Mouse (Mus musculus): ENCODE data around the gene Tm9sf3.

The Tm9sf3 gene

DNA sequence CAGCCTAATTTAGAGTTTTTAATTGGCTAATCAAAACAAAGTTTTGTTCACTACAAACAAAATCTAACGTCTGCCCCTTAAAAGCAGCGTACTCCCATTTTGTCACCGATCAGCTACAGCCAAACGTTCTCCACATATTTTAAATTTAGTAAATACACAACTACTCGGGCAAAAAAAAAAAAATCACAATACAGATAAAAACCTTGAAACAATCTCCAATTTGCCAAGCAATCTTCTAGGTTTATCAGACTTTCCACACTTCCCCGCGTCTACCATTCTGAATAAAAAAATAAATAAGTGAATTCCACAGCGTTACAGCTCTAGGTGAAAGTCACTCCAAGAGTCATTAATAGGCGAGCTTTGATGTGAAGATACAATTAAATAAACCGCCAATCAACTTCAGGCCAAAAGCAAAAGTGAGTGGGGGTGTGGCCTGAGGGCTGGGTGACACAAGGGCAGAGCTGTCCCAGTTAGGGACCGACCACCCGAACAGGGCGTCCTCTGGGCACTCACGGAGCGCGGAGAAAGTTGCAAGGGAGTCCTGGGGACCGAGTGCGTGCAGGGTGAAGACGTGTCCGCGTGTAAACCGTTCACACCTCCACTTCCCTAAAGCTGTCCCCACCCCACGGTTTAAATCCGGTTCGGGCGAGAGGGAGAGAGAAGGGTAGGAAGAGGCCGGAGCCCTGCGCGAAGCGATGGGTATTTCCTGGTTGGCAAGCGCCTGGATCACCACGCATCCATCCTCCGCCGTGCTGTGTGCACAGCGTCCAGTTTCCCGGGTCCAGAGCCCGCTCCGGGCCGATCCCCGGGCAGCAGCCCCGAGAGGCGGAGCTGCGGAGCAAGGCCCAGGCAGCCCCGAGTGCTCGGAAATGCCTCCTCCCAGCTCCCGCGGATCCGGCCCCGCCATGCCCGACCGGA lies 826 bp downstream of the Tm9sf3 start:
- peak; percentile 70 for DNase-seq (ENCODE audit: low read depth, low spot score)

DNA sequence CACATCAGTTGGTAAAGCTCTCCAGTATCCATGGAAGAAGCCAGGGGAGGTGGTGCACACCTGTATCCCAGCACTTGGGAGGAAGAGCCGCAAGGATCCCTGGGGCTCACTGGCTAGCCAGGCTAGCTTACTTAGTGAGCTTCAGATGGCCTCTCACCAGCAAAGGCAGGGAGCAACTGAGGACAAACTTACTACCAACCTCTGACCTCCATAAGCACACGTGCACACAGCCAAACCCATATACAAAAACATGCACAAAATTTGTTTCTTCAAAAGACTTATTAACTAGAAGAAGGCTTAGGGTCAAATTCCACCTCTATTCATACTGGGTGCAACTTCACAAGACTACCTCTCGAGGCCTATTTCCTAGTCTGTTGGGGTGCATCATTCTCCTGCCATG lies 3.1 kb downstream of the Tm9sf3 start:
- DNase-seq (ENCODE audit: low read depth, low spot score) = no peak

- DNase-seq (ENCODE audit: low read depth, low spot score) = no peak
Measured at GRCm38 (mm10) chr19:41259256-41259655, 4.5 kb downstream of the Tm9sf3 start.

DNA sequence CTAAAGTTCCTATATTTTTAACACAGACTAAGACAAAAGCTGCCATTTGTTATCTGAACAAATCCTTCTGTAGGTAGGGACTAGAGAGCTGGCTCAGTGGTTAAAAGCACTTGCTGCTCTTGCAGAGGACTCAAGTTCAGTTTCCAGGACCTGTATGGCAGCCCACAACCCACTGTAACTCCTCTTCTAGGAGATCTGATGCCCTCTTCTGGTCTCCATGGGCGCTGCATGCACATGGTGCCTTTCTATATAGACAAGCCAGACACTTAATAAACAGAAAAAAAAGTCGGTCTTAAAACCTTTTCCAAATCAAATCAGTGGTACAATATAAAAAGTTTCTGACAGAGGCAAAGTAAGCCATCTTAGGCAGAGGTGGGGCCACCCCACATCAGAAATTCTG lies 5.1 kb downstream of the Tm9sf3 start:
- DNase-seq (ENCODE audit: low read depth, low spot score) = peak; percentile 76

DNA sequence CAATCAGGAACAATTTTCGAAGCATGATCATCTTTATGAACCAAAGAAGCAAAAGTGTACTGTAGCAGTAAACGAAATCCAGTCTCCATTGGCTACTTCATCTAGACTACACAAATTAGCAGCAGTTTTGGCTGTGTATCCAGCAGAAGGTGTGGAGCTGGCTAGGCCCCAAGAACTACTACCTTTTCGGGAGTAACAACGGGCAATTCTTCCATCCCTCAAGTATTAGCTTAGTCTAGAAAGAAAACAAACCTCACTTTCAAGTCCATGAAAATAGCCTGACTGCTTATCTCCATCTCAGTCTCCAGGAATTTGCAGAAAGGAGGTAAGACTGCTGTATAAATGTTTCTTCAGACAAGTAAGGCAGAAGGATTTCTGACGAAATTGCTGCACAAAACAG lies 9.2 kb downstream of the Tm9sf3 start:
- DNase-seq (ENCODE audit: low read depth, low spot score) = no peak

GRCm38 (mm10) chr19:41248968-41249367 lies 14.8 kb downstream of the Tm9sf3 start:
- DNase-seq (ENCODE audit: low read depth, low spot score) = peak; percentile 33

DNA sequence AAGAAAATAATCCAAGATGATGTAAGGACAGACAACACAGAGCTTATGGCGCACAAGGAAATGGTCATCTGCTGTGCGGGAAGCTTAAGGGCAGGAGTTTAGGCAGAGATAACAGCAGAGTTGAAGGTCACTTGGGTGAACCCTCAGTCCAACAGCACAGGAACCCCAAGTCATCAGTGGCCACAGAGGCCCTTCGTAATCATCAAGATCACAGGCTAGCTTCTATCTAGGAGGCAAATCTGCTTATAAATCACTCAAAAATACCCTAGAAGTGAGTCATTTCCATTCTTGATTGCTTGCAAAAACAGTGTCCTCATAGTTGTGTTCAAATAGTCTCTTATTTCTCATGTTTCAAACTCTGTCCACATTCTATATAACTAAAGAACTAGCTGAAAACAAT lies 15.5 kb downstream of the Tm9sf3 start:
- no peak for DNase-seq (ENCODE audit: low read depth, low spot score)

- DNase-seq (ENCODE audit: low read depth, low spot score) = no peak
Measured at GRCm38 (mm10) chr19:41246271-41246670, 17.5 kb downstream of the Tm9sf3 start.

- peak; percentile 45 for DNase-seq (ENCODE audit: low read depth, low spot score)
Measured at GRCm38 (mm10) chr19:41244581-41244980, 19.2 kb downstream of the Tm9sf3 start.

- no peak for DNase-seq (ENCODE audit: low read depth, low spot score)
Measured at GRCm38 (mm10) chr19:41241997-41242396, 21.8 kb downstream of the Tm9sf3 start.

GRCm38 (mm10) chr19:41233698-41234097 lies 30.1 kb downstream of the Tm9sf3 start:
- no peak for DNase-seq (ENCODE audit: low read depth, low spot score)

GRCm38 (mm10) chr19:41208326-41208725 lies 55.5 kb downstream of the Tm9sf3 start:
- no peak for DNase-seq (ENCODE audit: low read depth, low spot score)

DNA sequence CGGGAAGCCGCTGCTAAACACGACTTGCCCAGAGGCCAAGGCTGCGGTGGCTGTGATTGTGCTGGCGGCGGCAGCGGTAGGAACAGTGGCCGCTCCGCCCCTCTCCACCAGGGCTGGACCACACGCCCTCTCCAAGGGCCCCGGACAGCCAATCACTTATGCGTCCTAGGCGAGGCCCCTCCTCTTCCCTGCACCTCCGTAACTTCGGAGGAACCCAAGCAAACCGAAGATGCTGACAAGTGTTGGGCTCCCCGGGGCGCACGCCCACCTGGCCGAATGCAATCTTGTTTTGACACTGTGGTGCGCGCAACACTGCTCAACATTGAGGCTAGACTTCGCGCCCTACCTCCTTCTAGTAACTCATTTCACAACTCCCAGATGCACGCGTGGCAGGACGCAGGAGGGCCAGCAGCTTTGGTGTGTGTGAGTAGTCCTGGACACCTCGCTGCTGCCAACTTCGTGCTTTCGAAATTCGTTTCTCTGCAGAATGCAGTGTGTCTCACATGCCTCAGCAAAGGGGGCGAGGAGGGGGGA lies 56.9 kb downstream of the Tm9sf3 start, which contains the start of gene Tll2:
TSS of gene Tll2 (minus strand) at position 25 of the 534 bp plus-strand sequence.
- DNase-seq (ENCODE audit: low read depth, low spot score) = peak; percentile 81

DNA sequence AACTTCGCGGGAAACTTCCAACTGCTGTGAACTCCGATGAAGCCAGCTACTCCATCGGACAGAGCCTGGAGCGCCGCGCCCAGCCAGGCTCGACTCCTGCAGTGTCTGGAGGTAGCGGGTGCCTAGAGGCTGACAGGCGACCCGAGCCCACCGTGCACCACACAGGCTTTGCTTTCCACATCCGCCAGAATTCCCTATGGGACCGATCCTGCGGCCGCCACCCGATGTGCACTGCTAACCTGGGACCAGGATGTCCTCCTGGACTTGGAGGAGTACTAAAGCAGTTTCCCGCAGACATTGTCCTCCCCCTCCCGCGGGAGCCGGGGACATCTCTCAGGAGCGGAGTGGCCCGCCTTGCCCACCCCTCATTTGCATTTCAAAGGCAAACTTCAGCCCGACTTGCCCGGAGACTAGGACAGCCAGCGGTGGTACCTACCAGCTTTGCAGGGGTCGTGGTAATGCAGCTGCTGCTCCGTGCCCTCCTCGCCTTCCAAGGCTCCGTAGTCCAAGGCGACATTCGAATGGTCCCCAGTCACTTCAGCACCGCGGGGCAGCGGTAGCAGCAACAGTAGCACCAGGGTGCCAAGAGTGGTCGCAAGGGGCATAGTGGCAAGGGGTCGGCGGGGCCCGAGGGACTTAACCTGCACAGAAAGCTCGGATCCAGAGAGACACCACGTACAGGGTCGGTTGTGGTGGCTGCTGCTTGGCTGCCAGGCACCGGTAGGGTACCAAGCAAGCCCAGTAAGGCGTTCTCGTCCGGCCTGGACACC lies 57.6 kb downstream of the Tm9sf3 start:
- no peak for DNase-seq (ENCODE audit: low read depth, low spot score)

DNA sequence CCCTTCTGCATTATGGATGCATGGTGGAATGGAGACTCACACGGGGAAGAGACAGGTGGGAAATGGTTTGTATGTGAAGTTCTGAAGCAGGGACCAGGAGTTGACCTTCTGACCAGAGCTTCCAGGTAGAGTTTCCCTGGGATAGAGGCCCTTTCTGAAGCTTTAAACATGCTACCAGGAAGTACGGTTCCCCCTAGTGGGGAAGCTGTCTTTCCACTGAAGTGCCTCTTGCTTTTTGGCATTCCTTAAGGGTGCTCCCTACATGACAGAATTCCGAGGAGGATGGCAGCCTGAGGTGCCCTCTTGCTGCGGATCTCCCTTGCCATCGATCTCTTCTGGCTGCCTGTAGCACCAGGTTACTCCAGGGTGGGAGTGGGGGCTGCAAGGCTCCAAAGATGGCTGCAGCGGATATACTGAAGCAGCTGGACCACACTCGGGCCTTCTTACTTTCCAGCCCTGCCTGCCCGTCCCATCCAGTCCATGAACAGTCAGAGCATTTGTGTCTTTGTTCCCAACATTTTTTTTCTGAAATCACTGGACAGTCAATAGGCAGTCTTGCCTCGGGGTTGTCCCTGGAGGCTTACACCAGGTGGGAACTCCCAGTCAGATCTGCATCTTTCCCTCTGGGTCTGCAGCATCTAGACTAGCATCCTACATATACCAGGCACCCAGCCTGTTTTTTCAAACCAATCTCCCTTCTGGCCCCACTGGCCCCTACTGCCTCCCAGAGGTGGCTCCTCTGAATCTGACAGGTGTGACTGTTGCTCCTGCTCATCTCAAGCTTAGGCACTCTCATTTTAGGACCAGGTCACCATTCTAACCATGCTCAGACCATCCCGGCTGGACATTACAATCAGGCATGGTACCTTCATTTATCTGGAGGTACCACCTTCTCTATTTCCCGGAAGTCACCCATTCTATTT lies 59.4 kb downstream of the Tm9sf3 start:
- peak; percentile 23 for DNase-seq (ENCODE audit: low read depth, low spot score)

DNA sequence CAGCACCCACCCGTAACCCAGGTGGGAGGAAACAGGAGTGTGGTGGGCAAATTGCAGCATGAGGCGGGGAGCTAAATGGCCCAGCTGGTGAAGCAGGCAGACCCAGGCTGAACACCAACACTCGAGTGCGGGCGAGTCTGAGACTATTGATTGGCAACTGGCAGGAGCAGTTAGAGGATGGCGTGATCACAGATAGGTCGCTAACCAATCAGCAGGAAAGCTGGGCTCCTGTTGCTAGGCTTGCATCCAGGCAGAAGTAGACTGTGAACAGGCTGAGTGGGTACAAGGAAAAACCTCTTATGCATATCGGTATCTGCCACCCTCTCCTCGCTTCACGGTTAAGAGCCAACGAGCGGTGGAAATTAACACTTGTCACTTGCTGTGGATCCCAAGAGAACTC lies 66.2 kb downstream of the Tm9sf3 start:
- DNase-seq (ENCODE audit: low read depth, low spot score) = peak; percentile 21

DNA sequence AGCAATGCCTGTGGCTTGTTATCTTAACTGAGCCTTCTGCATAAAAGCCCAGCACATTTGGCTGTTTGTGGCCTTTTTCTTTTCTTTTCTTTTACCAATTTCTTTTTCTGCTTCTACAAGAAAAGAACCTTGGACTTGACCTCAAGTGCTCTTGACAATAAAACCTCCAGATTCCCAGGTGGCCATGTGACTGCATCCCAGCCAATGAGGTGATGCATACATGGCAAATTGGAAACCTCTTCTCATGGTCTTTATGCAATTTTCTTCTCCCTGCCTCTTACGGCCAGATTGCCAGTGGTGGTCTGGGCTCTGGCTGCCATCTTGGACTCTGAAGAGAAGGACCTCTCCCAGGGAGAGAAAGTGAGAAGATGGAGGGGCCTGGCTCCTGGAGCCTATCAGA lies 70.4 kb downstream of the Tm9sf3 start:
- no peak for DNase-seq (ENCODE audit: low read depth, low spot score)

GRCm38 (mm10) chr19:41192953-41193352 lies 70.8 kb downstream of the Tm9sf3 start:
- no peak for DNase-seq (ENCODE audit: low read depth, low spot score)

DNA sequence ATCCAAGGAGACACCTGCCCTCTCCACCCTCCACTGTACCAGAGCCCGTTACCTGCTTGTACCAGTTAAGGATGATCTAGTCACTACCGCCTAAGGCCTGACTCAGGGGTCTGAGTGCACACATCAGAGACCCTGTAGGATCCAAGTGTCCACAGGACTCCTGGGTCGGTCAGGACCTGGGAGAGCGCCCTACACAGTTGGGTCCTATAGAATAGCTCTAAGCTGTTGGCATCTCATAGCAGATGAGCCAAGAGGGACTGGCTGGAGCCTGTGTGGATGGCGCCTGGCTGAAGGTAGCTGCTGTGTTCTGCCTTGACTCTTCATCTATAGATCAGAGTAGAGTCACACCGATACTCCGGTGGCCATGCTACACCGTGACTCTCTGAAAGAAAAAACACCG lies 72.1 kb downstream of the Tm9sf3 start:
- peak; percentile 52 for DNase-seq (ENCODE audit: low read depth, low spot score)

DNA sequence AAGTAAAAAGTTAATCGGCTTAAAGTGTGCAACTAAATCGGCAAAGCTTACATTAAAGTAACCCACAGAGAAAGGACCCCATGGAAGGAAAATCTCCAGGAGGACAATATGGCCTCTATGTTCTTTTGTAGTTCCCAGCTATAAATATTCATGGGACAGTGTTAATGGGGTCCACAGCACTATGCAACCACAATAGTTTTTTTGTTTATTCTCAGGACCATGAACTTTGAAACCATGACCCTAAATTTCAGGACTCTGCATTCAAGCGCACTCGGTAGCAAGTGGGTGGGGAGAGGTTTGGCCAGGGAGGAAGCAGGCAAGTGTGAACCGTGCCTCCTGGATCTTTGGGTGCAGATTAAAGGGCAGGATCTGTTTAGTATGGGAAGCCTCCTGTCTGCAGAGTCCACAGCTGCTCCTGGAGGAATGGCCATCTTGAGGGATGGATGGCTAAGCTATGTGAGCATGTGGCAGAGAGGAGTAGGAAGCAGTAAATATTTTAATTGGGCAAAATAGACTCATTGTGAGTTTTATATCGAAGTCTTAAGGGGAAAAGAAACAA lies 72.8 kb downstream of the Tm9sf3 start:
- DNase-seq (ENCODE audit: low read depth, low spot score) = no peak

- DNase-seq (ENCODE audit: low read depth, low spot score) = no peak
Measured at GRCm38 (mm10) chr19:41177331-41177730, 86.5 kb downstream of the Tm9sf3 start.
